Mouse (Mus musculus): ENCODE measurements around the gene Gkap1.

The Gkap1 gene

DNA sequence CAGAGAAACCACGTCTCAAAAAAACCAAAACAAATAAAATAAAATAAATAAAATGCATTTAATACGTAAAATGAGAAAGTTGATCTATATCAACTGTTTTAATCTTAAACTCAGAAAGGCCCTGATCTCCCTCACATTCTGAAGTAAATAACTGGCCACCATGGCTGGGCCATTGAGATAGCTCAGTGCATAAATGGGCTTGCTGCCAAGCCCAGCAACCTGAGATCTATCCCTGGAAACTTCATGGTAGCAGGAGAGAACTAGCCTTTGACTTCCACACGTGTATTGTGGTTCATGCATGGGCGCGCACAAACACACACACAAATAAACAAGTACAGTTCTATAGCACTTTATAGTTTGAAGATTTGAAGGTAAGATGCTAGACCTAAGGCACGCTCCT lies 74.2 kb downstream of the Gkap1 start:
- DNase-seq (ENCODE audit: low spot score in 2 of 2) = no peak

DNA sequence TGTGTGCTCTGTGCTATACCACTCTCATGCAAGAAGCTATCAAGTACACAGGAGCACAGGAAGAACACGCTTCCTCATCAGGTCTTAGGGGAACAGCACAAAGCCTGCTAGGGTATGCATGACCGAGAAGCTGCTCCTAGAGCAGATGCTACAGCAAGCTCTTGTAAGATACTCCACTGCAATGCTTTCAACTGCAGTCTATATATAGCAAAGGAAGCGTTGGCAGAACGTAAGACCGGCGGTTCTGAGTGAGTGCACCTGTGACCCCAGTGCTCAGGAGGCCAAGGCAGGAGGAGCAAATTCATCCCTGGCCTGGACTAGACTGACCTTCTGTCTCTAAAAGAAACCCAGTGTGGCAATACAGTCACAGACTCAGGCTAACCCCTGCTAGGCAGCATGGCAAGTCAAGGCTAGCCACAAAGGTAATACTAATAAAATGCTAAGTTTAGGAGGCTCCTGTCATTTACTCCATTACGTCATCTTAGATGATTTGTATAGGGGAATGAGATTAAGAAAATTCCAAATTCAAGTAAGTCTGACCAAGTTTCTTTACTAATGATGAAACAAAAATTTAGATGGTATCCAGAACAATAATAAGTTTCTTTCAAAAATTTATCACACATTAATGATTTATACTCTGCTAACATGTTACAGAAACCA lies 77.4 kb downstream of the Gkap1 start:
- DNase-seq (ENCODE audit: low spot score in 2 of 2) = no peak

DNA sequence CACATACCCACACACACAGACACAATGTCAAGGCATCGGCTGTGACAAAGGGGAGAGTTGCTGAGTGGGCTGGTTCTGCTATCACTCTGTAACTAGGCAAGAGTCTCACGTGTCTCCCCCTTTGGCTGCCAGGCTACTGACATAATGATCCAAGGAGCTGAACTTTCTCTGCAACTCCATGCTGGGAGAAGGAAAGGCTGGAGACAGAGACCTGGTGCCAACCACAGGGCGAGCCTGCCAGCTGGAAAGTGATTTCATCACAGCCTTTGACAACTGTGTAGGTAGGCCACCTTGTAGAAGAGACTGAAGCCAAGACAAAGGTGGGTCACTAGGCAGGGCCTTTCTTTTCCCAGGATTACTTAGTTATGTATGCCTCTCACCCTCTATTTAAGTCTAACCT lies 78.3 kb downstream of the Gkap1 start:
- no peak for DNase-seq (ENCODE audit: low spot score in 2 of 2)

DNA sequence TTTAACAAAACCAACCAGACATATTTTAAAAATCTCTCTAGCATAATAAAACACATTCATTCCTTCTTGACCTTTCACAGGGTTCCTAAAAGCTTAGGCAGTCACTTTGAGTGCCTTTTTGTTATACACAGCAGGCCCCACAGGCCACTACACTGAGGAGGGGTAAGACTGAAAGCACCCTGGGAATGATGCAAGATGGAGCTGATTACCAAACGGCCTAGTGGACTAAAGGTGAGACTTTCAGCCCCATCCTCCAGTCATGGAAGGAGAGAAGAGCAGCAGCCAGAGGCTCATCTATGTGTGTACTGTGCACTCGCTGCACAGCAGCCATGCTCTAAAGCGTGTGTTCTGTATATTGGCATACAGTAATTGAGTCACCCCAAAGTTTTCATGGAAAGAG lies 80.6 kb downstream of the Gkap1 start:
- no peak for DNase-seq (ENCODE audit: low spot score in 2 of 2)

DNA sequence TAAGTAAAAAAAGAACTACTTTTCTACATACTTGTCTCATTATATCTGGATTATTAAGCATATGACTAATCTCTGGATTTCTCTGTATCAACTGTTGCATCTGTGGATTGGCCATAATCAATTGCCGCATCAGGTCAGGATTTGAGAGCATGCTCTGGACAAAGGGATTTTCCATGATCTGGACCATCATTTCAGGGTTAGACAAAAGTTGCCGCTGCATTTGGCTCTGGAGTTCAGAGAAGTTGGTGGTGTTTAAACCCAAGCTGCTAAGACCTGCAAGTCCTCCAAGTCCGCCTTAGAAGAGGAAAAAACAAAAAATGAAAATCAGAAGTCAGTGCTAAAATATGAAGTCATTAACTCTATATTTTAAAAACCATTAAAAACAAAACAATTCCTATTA lies 82.3 kb downstream of the Gkap1 start:
- no peak for DNase-seq (ENCODE audit: low spot score in 2 of 2)

DNA sequence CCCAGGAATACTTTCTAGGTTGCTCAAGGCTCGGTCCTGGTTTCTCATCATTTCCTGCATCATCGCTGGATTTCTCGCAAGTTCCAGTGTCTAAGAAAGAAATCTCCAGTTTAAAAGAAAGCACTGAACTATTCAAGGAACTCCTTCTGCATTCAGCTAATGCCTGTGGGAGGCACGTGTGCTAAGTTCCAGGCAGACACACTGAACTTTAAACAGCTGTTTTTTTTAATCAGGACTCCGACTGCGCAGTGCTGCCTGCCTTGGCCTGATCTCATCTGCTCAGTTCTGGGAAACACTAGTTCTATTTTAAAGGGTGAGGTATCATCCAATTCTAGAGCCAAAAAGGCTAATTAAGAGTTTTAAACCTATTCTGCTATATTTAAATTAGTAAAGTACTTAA lies 83.4 kb downstream of the Gkap1 start:
- DNase-seq (ENCODE audit: low spot score in 2 of 2) = no peak

DNA sequence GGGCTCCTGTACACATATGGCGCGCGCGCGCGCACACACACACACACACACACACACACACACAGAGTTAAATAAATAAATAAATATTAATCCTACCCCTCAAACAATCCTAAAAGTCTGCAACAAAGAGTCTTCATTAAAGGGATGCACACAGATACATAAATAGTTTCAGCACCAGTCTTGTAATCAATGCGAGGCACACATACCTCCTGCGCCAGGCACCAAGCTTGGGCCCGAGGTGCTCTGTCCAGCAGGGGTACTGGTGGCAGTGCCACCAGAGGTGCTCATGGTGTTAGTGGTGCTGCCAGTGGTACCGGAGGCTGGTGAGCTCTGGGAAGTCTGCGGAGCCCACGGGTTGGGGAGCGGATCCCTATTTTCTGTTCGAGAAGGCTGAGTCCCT lies 84.0 kb downstream of the Gkap1 start:
- no peak for DNase-seq (ENCODE audit: low spot score in 2 of 2)

DNA sequence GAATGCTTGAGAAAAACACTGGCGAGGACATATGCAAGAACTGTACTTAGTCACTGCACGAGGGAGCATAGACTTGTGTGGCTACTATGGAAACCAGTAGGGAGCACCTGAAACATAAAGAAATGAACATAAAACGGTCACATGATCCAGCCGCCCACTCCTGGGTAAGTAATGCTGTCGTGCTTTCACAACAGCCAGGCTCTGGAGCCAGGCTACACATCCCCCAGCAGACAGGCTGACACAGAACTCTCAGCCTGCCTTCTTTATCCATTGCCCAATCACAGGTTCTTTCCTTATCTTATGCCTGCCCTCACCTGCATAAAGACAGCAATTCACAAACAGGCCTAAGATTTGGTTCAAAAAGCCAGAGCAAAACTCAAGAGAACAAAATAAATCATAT lies 86.0 kb downstream of the Gkap1 start:
- no peak for DNase-seq (ENCODE audit: low spot score in 2 of 2)

DNA sequence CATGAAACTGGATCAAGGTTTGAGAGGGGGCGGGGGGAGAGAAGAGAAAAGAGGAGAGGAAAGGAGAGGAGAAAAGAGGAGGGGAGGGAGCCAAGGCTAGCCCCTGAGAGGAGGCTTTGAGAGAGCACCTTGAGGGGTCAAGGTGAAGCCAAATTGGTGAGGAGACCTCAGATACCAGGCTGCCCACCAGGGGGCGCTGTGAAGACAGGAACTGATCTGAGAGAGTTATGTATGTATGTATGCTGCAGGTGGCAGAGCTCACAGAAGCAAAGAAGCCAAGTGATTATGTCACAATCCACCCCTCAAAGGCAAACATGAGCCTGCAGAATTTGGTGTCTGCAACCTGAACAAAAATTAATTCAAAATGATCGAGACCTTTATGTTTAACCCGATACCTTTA lies 87.1 kb downstream of the Gkap1 start:
- DNase-seq (ENCODE audit: low spot score in 2 of 2) = peak; percentile 88 to 98

DNA sequence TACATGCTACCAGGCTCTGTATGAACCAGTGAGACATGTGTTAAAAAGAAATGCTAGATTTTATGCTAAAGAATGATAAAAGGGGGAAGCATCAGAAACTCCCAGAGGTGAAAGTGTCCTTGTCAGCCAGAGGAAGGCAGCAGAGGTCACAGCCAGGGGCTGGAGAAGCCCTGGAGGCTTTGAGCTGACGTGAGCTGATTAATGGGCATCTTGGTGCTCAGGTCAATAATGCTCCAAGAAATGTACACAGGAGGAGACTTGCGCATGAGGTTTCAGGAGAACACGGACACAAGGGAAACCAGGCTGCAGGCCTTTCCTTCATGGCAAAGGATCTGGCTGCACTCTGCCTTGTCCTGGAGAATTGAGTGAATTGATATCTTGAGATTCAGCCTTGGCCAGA lies 87.7 kb downstream of the Gkap1 start:
- no peak for DNase-seq (ENCODE audit: low spot score in 2 of 2)

DNA sequence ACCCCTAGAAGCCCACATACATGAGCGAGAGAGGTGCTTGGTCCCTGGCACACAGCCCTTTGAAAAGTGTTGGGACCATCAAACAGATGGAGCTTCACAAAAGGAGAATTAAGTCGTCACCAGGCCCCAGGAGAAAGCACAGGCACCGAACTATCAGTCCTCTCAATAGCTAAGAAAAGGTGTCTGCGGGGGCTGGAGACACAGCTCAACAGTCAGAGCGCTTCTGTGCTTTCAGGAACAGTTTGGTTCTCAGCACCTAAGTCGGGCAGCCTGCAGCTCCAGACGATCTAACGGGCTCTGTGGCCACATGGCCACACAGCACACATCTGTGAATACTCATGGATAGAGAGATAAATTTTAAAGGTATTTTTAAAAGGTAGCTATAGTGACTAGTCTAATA lies 89.2 kb downstream of the Gkap1 start:
- no peak for DNase-seq (ENCODE audit: low spot score in 2 of 2)

DNA sequence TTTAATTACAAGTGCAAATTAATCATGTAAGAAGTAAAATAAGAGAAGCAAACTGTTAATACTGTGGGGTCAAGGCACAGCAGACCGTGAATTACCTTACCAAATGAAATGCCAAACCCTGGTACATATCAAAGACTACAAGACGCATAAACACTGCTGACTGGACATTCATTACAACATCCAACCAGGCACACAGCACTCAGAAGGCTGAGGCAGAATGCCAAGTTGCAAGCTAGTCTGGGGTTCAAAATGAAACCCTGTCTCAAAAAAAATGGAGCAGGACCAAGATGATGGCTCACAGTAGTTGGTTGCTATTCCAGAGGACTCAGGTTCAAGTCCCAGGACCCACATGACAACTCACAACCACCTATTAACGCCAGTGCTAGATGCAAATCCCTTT lies 91.4 kb downstream of the Gkap1 start:
- no peak for DNase-seq (ENCODE audit: low spot score in 2 of 2)

All from spleen, postnatal 4 days (tissue).